Mouse (Mus musculus): ENCODE measurements around the gene Spdya. TPM values are rescaled to one million over a fixed set of nuclear protein-coding genes. Genes with fewer than 3 reads are reported as not detected.
"Not testable (repeated sequence)": the region's sequence is repeated elsewhere in the genome, so short reads cannot be mapped to it uniquely, and the experiment has no call there.

Spdya gene
- total RNA-seq (2021) = 1 to 10 TPM; 1.6 to 2.4 TPM
- long read RNA-seq, experiment 1, partial matches to known transcripts = 0 of 2 reads
- long read RNA-seq, experiment 1, other reads (novel, unspliced or antisense) = 2 of 2 reads
- long read RNA-seq, experiment 2, partial matches to known transcripts = 0 of 1 reads
- long read RNA-seq, experiment 2, other reads (novel, unspliced or antisense) = 1 of 1 reads

DNA sequence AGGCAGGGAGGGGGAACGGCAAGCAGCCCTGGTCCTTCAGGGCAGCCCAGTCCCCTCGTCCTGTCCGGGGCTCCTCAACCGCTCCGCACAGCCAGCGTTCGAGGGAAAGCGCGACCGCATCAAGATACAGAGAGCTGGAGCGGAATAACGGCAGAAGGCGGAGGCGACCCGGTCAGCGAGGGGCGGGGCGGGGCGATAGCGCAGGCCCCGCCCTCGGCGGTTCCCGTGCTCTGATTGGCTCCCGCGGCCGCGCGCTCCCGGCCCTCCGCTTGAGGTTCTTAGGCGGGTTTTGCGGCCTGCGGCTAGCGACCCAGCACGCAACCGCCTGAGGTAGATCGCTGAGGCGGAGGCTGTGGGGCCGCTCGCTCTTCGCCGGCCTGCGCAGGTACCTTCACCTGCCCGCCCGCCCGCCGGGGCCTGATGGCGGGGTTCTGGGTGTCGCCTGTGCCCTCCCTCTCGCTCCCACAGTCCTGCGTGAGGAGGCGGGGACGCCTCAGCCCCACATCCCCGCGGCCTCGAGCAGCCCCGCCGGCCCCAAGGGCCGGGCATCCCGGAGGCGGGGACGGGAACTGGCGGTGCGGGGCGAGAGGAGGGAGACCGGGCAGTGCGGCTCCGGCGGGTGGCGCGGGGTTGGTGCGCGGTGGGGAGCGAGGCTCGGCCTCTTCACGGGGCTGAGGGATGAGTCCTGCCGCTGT, at the start of gene Spdya:
Gene Spdya (plus strand): TSS at position 305 of the 695 bp plus-strand sequence.
- peak within 1 kb of the TSS; percentile 83 for H3K4me3 ChIP-seq
- H3K27ac ChIP-seq = peak within 1 kb of the TSS; percentile 90
- DNase-seq (ENCODE audit: extremely low spot score in 1 of 2, low spot score in 2 of 2) = peak; percentile 85 to 86
- intact Hi-C loops (cut with DNase I) = loop anchor here (5.0 to 10.0 kb wide), 3 partner anchors 65 to 1230 kb away; partner anchors contain the start of genes Alk and Wdr43
- no peak for TF ChIP-seq CTCF (IDR thresholded peaks at IDR 0.05)

DNA sequence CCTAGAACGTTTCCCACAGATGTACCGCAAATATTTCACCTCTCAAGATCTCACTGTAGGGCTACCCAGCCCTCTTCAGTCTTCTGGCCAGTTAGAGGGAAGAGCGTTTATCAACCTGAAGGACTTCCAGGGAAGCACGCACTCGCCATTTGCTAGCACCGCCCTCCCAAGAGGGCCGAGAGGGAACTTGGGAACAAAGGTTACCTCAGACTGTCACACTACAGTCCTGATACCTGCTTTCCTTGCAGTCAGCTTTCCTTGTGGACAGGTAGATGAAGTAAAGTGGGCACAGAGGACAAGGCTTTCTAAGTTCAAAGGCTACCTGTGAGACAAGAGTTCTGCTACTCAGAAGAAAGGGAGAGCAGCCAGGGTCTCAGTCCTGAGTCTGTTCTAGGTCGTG, 45.0 kb upstream of the Spdya start:
- intact Hi-C loops (cut with DNase I) = no loop called here
- Histone ChIP-seq H3K27ac (no peak overlapping the region), H3K4me3 (no peak overlapping the region)
- DNase-seq (ENCODE audit: extremely low spot score in 1 of 2, low spot score in 2 of 2) = no peak
- TF ChIP-seq CTCF (IDR thresholded peaks at IDR 0.05) = no peak

DNA sequence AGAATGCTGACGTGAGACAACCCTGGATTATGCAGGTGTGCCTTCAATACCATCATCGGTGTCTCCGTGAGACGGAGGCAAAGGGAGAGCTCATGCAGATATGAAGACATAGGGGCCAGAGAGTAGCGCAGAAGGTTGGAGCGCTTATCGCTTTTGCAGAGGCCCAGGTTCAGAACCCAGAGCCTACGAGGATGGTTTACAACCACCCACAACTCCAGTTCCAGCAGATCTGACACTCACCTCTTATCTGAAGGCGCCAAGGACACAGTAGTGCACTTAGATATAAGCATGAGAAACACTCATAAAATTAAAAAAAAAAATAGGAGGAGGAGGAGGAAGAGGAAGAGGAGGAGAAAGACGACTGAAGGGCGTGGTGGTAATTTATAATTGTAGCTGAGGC, 41.6 kb upstream of the Spdya start:
- DNase-seq (ENCODE audit: extremely low spot score in 1 of 2, low spot score in 2 of 2) = no peak
- intact Hi-C loops (cut with DNase I) = no loop called here
- H3K27ac ChIP-seq = no peak overlapping the region
- no peak overlapping the region for H3K4me3 ChIP-seq
- TF ChIP-seq CTCF (IDR thresholded peaks at IDR 0.05) = no peak

DNA sequence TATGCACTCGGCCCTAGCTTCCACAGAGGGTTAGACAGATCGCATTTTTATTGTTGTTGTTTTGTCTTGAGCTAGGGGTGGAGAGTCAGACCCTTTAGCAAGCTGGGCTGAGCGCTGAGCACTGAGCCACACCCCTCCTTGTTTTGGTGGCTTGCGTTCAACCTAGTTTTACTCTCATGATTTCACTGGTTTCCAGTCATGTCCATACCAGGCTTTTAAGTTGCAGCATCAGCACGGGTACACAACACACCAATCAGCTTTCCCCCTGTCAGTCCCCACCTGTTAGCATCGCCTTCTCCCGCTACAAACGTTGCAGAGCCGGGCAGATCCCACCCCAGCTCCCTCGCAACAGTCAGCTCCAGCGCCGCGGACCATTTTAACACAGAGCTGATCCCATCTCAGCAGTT, 25.6 kb upstream of the Spdya start:
- DNase-seq (ENCODE audit: extremely low spot score in 1 of 2, low spot score in 2 of 2) = no peak
- H3K27ac ChIP-seq = no peak overlapping the region
- peak overlapping the region; percentile 68 for H3K4me3 ChIP-seq
- no peak for TF ChIP-seq CTCF (IDR thresholded peaks at IDR 0.05)
- intact Hi-C loops (cut with DNase I) = no loop called here

DNA sequence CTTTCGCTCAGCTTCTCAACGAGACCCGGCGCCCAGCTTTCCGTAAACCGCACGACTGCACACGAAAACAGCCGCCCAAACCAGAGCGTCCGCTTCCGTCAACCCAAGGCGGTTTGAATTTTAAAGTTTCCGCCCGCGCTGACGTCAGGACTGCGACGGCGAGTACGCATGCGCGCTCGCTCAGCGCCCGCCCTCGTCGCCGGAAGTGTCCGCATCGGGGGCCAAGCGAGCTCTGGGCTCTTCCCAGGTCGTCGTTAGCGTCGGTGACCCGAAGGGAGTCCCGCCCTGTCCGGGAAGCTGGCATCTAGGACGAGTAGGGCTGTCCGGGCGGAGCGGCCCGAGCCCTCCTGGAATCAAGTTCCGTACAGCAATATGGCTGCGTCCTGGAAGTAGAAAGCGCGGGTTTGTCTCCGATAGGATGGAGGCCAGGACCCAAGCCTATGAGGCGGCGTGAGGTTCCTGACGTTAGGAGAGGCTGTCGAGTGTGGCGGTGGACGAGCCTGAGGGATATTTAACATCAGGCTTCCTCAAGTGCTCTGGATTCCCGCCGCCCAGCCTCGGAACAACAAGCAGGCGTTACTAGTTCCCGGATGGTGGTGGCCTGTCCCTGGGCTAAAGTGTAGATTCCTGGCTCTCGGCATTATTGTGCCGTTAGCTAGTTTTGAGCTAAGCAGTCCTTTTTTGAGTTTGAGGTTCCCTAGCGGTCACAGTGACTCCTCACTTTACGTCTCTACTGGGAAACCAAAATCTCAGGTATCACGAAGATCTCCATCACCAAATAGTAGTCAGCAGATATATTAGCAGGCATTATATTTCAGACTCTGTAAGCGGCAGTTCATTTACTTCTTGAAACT, 24.9 kb upstream of the Spdya start, which contains the start of gene Ndc80:
Gene Ndc80 (minus strand): TSS at position 147 of the 854 bp plus-strand sequence.
- intact Hi-C loops (cut with DNase I) = loop anchor here (1.0 kb wide), 1 partner anchor 52 kb away; the partner anchor contains the start of gene Smchd1

DNA sequence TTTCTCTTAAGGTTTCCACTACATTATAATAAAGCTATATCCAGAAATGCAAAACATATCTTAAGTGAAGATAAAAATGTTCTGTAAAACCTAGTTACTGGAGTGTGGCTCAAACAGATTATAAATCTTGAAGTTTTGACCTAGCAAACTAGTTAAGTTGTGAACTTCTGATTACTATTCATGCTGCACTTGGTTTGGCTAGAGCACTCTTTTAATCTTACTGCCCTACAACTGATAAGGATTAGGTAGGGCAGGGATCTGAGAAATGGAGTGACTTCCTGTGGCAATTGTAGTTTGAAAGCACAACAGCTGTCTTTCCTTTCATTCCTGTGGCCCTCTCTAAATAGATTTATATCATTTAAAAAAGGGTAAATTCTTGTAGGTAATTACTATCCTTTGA, 23.8 kb upstream of the Spdya start:
- TF ChIP-seq CTCF (IDR thresholded peaks at IDR 0.05) = no peak
- Histone ChIP-seq H3K4me3 (no peak overlapping the region), H3K27ac (no peak overlapping the region)
- intact Hi-C loops (cut with DNase I) = no loop called here
- DNase-seq (ENCODE audit: extremely low spot score in 1 of 2, low spot score in 2 of 2) = no peak

More for the DNA sequence above, 24.9 kb upstream of the Spdya start, which contains the start of gene Ndc80:
- Histone ChIP-seq H3K4me3 (peak within 1 kb of the TSS; percentile 68), H3K27ac (peak within 1 kb of the TSS; percentile 86)
- DNase-seq (ENCODE audit: extremely low spot score in 1 of 2, low spot score in 2 of 2) = peak; percentile 89 to 93
- peak; percentile 27 for TF ChIP-seq CTCF (IDR thresholded peaks at IDR 0.05)

DNA sequence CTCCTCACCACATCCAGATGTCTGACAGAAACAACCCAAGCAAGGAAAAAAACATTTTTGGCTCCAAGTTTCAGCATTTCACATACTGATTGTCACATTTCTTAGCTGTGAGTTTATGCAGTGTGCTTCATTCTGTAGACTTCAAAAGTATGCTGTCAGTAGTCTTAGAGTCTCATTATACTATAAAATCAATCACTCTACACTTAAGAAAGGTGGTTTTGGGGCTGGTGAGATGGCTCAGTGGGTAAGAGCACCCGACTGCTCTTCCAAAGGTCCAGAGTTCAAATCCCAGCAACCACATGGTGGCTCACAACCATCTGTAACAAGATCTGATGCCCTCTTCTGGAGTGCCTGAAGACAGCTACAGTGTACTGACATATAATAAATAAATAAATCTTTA, 16.3 kb upstream of the Spdya start:
- H3K4me3 ChIP-seq; intact Hi-C loops (cut with DNase I); H3K27ac ChIP-seq; DNase-seq (ENCODE audit: extremely low spot score in 1 of 2, low spot score in 2 of 2): not testable (repeated sequence)

DNA sequence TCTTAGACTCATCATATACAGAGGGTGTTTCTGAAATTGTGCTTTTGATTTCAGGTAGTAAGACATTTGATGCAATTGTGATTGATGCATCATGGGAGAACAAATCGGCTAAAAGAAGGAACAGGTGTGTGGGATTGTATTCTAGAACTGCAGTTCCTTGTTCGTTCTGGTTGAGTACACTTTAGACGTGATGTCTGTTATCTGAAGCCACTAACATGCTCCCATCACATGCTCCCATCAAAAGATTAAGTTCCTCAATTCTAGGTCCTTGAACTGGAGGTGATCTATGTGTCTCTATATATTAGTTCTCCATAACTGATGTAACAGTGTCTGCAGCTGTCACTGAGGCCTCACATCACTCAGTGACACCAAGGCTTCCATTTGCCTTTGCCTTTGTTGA, 14.7 kb upstream of the Spdya start:
- no peak for TF ChIP-seq CTCF (IDR thresholded peaks at IDR 0.05)
- DNase-seq (ENCODE audit: extremely low spot score in 1 of 2, low spot score in 2 of 2) = no peak
- H3K27ac ChIP-seq = no peak overlapping the region
- intact Hi-C loops (cut with DNase I) = no loop called here
- H3K4me3 ChIP-seq = no peak overlapping the region

DNA sequence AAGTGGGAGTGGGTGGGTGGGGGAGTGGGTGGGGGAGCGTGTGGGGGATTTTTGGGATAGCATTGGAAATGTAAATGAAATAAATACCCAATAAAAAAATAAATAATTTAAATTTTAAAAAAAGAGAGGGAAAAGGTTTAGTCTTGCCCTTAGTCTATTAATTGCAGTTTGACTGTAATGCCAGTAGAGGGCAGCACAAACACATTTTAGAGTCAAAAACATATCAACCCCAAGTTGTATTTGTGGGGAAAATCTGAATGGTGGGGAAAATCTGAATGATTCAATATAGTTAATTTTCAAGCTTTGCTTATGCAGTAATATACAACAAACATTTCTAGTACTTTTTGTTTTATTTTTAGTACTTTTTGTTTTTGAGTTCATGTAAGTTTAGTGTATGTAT, 3.3 kb upstream of the Spdya start:
- intact Hi-C loops (cut with DNase I) = no loop called here
- no peak overlapping the region for H3K4me3 ChIP-seq
- no peak overlapping the region for H3K27ac ChIP-seq
- peak; percentile 70 for TF ChIP-seq CTCF (IDR thresholded peaks at IDR 0.05)
- DNase-seq (ENCODE audit: extremely low spot score in 1 of 2, low spot score in 2 of 2) = no peak

DNA sequence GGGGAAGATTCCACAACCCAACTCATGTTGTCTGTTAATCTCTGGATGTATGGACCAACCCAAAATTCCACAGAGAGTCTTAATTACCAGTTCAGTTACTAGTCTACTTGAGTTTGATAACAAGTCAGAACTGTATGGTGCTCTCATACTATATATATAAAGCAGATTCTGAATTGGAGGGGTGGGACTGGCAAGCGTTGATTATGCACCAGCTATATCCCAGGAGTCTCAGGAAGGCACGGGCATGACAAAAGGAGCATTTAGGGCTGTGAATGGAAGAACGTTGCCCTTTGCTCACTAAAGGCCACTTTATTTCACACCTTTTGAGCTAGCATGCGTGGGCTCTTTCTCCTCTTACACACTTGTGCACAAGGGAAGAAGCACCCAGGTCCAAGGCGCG, 511 bp upstream of the Spdya start:
- no peak for DNase-seq (ENCODE audit: extremely low spot score in 1 of 2, low spot score in 2 of 2)
- H3K4me3 ChIP-seq = peak overlapping the region; percentile 83
- no peak for TF ChIP-seq CTCF (IDR thresholded peaks at IDR 0.05)
- intact Hi-C loops (cut with DNase I) = loop anchor here (5.0 to 10.0 kb wide), 3 partner anchors 66 to 1231 kb away; partner anchors contain the start of genes Alk and Wdr43
- peak overlapping the region; percentile 90 for H3K27ac ChIP-seq

DNA sequence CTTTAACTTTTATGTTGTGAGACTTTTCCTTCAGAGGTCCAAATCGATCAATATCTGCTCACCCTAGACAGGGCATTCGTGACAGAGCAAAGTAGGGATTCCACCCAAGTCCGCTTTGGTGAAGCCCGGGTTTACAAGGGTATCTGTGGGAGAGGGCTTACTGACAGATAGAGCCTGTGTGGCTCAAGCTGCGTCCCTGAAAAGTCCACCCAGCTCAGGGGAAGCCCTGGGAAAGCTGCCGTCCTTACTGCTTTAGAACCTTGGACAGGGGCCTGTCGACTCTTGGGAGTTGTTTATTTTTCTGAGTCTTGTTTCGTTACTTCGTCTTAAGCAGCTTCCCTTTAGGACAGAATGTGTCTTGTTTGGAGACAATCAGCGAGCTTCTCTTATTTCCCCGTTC, 1.0 kb downstream of the Spdya start:
- intact Hi-C loops (cut with DNase I) = loop anchor here (5.0 to 10.0 kb wide), 3 partner anchors 64 to 1229 kb away; partner anchors contain the start of genes Alk and Wdr43
- DNase-seq (ENCODE audit: extremely low spot score in 1 of 2, low spot score in 2 of 2) = no peak
- Histone ChIP-seq H3K4me3 (peak overlapping the region; percentile 83), H3K27ac (no peak overlapping the region)
- no peak for TF ChIP-seq CTCF (IDR thresholded peaks at IDR 0.05)

DNA sequence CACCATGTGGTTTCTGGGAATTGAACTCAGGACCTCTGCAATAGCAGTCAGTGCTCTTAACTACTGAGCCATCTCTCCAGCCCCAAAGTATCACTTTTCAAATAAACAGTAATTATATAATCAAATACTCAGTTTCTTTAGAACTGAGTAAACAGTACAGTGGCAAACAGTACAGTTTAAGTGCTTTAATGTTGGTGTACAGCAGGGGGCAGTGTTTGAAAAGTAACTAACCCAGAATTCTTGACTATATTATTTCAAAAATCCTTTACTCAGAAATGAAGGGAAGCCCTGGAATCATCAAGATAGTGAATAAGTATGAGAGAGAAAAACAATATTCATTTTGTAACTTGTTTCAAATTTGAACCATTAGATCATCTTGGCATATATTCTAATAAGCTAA, 9.8 kb downstream of the Spdya start:
- peak; percentile 12 to 22 for DNase-seq (ENCODE audit: extremely low spot score in 1 of 2, low spot score in 2 of 2)
- intact Hi-C loops (cut with DNase I) = no loop called here
- Histone ChIP-seq H3K27ac (no peak overlapping the region), H3K4me3 (no peak overlapping the region)
- peak; percentile 79 for TF ChIP-seq CTCF (IDR thresholded peaks at IDR 0.05)
